Mouse (Mus musculus) urinary bladder, postnatal 0 days (tissue): ENCODE data around the gene Rel. TPM values are rescaled to one million over a fixed set of nuclear protein-coding genes. Genes with fewer than 3 reads are reported as not detected.

Experiments
- polyA plus RNA-seq: library from polyadenylated mRNA; unstranded; fragments of >200 nt; fragmentation: Nextera tagmentation; extraction: Ambion mirVana; gene quantifications from 2 replicates; pipeline ENCODE4 v1.2.1, GENCODE M21; 2015

The Rel gene
- 1.0 and 1.1 TPM in 2 replicates for polyA plus RNA-seq

GRCm38 (mm10) chr11:23770760-23771506, at the start of gene Rel:
Gene Rel, minus strand, starts transcription at chr11:23770970.

Other genes with a start within 250 kb of the Rel start
- gene 1700093K21Rik, start 249.8 kb downstream of the Rel start, polyA plus RNA-seq: not detected in 2 replicates
- 15.7 and 18.2 TPM in 2 replicates for gene 0610010F05Rik, start 137.3 kb downstream of the Rel start, polyA plus RNA-seq
- gene Pus10, start 105.3 kb downstream of the Rel start, polyA plus RNA-seq: 8.2 and 10.2 TPM in 2 replicates
- gene Pex13, start 105.0 kb downstream of the Rel start, polyA plus RNA-seq: 19.8 and 27.1 TPM in 2 replicates
- 4.8 and 6.1 TPM in 2 replicates for gene Papolg, start 124.3 kb upstream of the Rel start, polyA plus RNA-seq